Mouse (Mus musculus): Measurements from ENCODE around the gene Gm21992.

GRCm38 (mm10) chr19:4840848-4841247 lies 29.4 kb upstream of the Gm21992 start:
- TF ChIP-seq CTCF (IDR thresholded peaks at IDR 0.05; ENCODE audit: low read depth) = no peak
- TF ChIP-seq EP300 (IDR thresholded peaks at IDR 0.05; ENCODE audit: low read depth) = no peak
